ENCODE assay signal across 8 mouse cellular contexts in the genomic region with DNA sequence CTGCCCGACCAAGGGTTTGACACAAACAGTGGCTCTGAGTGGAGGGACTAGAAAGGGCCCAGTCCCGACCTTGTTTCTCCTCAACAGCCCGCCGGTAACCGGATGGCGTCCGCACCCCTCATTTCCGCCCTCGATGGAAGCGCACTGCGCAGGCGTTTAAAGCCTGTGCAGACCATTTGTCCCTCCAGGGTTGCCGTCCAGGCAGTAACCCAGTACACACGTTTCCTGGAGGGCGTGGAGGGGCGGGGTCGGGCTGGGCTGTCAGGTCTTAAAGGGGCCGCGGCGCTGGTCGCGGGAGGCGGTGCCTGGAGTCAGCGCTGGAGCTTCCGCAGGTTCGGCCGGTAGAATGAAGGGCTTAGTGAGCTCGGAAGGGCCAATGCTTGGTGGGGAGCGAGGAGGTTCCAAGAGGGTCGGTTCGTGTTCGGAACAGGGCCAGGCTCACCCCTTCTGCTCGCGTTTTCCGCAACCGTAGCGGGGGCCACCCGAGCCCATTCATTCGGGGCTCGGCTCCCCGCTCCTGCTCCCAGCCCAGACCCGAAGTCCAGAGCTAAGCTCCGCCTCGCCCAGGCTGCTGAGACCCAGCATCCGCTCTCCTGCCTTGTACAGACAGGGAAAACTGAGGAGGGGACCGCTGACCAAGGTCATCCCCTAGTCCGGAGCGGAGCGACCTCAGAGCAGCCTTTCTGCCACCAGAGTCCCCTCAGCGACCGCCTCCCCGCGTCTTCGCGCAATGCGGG. TPM values are rescaled to one million over a fixed set of nuclear protein-coding genes. Genes with fewer than 3 reads are reported as not detected.
A peak's percentile ranks its signal among the peaks of the same experiment; 100 is the strongest.
DNase-seq lines count a peak whose midpoint lies in the region; ATAC-seq and TF ChIP-seq lines count a peak whose summit lies in the region.

Gene Gale (plus strand): TSS at position 271 of the 737 bp plus-strand sequence.

- TF ChIP-seq CTCF in lung, adult 2 months (IDR thresholded peaks at IDR 0.05; ENCODE audit: insufficient read depth, low read length) = no peak

- ATAC-seq in cerebellum, adult (ENCODE audit: insufficient number of reproducible peaks, low FRiP score, low TSS enrichment) = peak; percentile 74
- ATAC-seq in forebrain, embryonic 13.5 days = peak; percentile 94
- ATAC-seq in neutrophil, adult 5-6 weeks (ENCODE audit: extremely low read depth, insufficient number of reproducible peaks, low FRiP score, poor library complexity, severe bottlenecking) = peak; percentile 89

- TF ChIP-seq POLR2A in lung, adult 2 months (IDR thresholded peaks at IDR 0.05; ENCODE audit: borderline replicate concordance, extremely low read depth, low read depth, low read length) = peak; percentile 96

- peak within 1 kb of the TSS; percentile 75 for H3K27ac ChIP-seq in forebrain, embryonic 13.5 days

- peak within 1 kb of the TSS; percentile 84 for H3K9ac ChIP-seq in forebrain, embryonic 13.5 days

- H3K27me3 ChIP-seq in forebrain, embryonic 13.5 days = no peaks in the 10 kb centered on the region

- H3K36me3 ChIP-seq in forebrain, embryonic 13.5 days (ENCODE audit: poor library complexity, severe bottlenecking) = peaks cover 62% of the 10 kb centered on the region

- DNase-seq in ES-CJ7 (ENCODE audit: low read depth, low spot score) = peak; percentile 97
- DNase-seq in heart, postnatal 10 days = peak; percentile 96
- DNase-seq in large intestine, adult 2 months (ENCODE audit: low read depth, low spot score) = peak; percentile 94
- peak; percentile 91 for DNase-seq in lung, adult 2 months
- DNase-seq in thymus, adult 18-20 months = peak; percentile 93 to 94

- peak within 1 kb of the TSS; percentile 87 for H3K4me2 ChIP-seq in forebrain, embryonic 13.5 days

- under 1% methylated on average over 56 of the region's 56 CpGs for WGBS in forebrain, embryonic 13.5 days
- under 1% methylated on average over 56 of the region's 56 CpGs for WGBS in large intestine, adult 2 months
- WGBS in lung, adult 2 months = under 1% methylated on average over 56 of the region's 56 CpGs

- H3K9me3 ChIP-seq in forebrain, embryonic 13.5 days (replicated peaks) = no peaks in the 10 kb centered on the region

- intact Hi-C loops in heart, postnatal 10 days (cut with DNase I) = loop anchor here (5.0 kb wide), 1 partner anchor 199 kb away; no protein-coding TSS in a partner anchor

- H3K4me1 ChIP-seq in forebrain, embryonic 13.5 days = peaks cover 21% of the 10 kb centered on the region
- peaks cover 3% of the 10 kb centered on the region; the same call in 1 of the 2 replicates for H3K4me1 ChIP-seq in lung, adult 2 months (ENCODE audit: control insufficient read depth, insufficient read depth, low read length)

- H3K4me3 ChIP-seq in forebrain, embryonic 13.5 days = peak within 1 kb of the TSS; percentile 76
- peak within 1 kb of the TSS; percentile 92 for H3K4me3 ChIP-seq in lung, adult 2 months (replicated peaks; ENCODE audit: extremely low read depth, low read depth, low read length)

RNA-seq across cellular contexts. Expression of gene Gale, which starts in this region (rescaled TPM):
- 28.7 and 33.6 TPM in 2 replicates for polyA plus RNA-seq in forebrain, embryonic 13.5 days (2015; fragmentation: Nextera tagmentation; extraction: Ambion mirVana)
- total RNA-seq in heart, postnatal 10 days (2021) = 1 to 10 TPM; 5.2 to 5.7 TPM
- 276 and 295 TPM in 2 replicates for polyA plus RNA-seq in large intestine, adult 2 months (2012; rRNA removed)
- 19.5 and 25.0 TPM in 2 replicates for polyA plus RNA-seq in lung, adult 2 months (2012; rRNA removed)
- 8.0 and 10.3 TPM in 2 replicates for total RNA-seq in neutrophil, adult 5-6 weeks (2017)

Comparison
In these comparisons a context has a peak if more than half of its experiments do, and no peak if none do; other contexts are left out.
1. Peak in every context shown above with its lines: DNase-seq, ATAC-seq, H3K4me3 ChIP-seq and H3K27ac ChIP-seq.